Mouse (Mus musculus) ovary, adult 2 months (tissue): ENCODE measurements around the gene Olfr47. TPM values are rescaled to one million over a fixed set of nuclear protein-coding genes. Genes with fewer than 3 reads are reported as not detected.

Experiments used
- polyA plus RNA-seq: library from polyadenylated mRNA; depleted of rRNA; stranded (reverse); fragments of >200 nt; gene quantifications from 2 replicates; pipeline ENCODE4 v1.2.3, GENCODE M21; 2012; rRNA removed

Olfr47 gene
- not detected in 2 replicates for polyA plus RNA-seq

DNA sequence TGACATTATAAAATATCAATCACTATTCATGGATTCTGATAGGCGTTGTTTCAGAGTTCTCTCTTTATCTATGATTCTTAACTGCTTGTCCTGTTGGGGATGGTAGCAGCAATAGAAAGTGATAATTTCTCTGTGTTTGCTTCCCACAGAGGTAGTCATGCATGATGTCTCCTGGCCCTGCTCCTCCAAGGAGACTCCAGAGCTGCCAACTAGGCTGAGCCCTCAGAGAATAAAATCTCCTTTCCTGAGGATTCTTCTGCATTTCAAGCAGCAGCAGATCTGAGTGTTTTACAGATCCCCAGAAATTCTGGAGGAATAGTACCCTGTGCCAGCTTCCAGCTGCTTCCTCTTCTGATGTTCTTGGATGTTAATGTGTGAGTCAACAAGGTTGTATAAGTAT lies at the start of gene Olfr47:
Olfr47 (plus strand) TSS at position 275 of the 400 bp plus-strand sequence.

DNA sequence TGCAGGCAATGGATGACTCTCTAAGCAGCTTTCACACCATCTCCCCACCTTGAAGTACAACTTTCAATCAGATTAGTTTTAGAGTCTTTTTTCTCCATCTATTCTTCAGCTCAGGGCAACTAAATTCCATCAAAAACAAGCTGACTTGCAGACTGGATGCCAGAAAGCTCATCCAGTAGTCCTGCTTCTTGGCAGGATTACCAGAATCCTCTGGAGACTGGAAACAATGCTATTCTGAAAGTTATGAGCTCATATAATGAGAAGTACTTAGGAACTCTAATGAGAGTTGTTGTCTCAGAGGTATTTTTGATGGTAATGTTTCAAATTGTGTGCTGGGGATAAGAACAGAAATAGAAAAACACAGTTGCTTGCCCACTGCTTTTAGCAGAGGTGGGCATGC lies 34.5 kb upstream of the Olfr47 start, which contains the start of gene Olfr435:
Olfr435 (plus strand) TSS at position 366 of the 400 bp plus-strand sequence.

DNA sequence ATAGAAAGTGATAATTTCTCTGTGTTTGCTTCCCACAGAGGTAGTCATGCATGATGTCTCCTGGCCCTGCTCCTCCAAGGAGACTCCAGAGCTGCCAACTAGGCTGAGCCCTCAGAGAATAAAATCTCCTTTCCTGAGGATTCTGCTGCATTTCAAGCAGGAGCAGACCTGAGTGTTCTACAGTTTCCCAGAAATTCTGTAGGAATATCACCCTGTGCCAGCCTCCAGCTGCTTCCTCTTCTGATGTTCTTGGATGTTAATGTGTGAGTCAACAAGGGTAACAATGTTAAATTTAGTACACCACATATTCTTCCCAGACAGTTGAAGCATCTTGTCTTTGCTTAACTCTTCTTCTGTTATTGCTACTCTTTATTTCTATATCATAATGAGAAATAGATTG lies 18.5 kb upstream of the Olfr47 start, which contains the start of gene Olfr434:
Olfr434 (plus strand) TSS at position 149 of the 400 bp plus-strand sequence.

DNA sequence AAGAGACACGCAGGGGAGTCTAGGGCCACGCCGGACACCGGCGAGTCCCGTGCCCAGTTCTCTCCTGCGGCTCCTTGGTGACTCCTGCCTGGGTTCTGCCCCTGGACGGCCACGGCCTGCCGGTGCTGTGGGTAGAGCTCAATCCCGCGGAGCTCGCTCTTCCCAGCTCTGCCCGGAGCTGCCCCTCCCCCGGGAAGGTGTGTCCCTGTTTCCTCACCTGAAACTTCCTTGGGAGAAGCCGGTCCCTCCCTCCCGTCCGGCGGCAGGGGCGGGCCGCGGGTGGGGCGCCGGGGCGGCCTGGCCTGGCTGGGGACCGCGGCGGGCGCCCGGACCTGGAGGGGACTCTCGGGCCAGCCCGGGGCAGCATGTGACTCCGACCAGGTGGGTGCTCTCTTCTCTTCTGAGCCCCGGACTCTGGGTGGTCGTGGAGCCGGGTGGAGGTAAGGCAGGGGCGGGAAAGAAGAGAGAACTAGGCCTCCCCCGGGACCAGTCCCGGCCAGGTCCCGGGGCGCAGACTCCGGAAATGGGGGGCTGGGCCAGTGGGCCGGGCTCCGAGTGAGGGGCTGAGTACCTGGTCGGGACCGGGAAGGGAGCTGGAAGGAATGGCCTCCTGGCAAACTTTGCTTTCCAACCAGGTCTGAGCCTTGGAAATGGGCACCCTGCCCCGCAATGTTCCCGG lies 34.2 kb downstream of the Olfr47 start, which contains the start of gene Arhgef5:
Arhgef5 (plus strand) TSS at position 220 of the 679 bp plus-strand sequence.

Other genes starting within 250 kb of the Olfr47 start
- not detected in 2 replicates for gene Olfr441, start 125.2 kb upstream of the Olfr47 start, polyA plus RNA-seq
- not detected in 2 replicates for gene Olfr237-ps1, start 85.0 kb upstream of the Olfr47 start, polyA plus RNA-seq
- not detected in 2 replicates for gene Olfr437, start 68.2 kb upstream of the Olfr47 start, polyA plus RNA-seq
- gene Olfr13, start 59.4 kb upstream of the Olfr47 start, polyA plus RNA-seq = not detected in 2 replicates
- gene Olfr435, start 34.4 kb upstream of the Olfr47 start, polyA plus RNA-seq = not detected in 2 replicates
- not detected in 2 replicates for gene Olfr434, start 18.5 kb upstream of the Olfr47 start, polyA plus RNA-seq
- gene Arhgef5, start 34.1 kb downstream of the Olfr47 start, polyA plus RNA-seq = 15.8 and 21.7 TPM in 2 replicates
- 8.8 and 15.3 TPM in 2 replicates for gene Nobox, start 78.0 kb downstream of the Olfr47 start, polyA plus RNA-seq